Mouse (Mus musculus): Measurements from ENCODE around the gene Nkx2-5.

Gene Nkx2-5

DNA sequence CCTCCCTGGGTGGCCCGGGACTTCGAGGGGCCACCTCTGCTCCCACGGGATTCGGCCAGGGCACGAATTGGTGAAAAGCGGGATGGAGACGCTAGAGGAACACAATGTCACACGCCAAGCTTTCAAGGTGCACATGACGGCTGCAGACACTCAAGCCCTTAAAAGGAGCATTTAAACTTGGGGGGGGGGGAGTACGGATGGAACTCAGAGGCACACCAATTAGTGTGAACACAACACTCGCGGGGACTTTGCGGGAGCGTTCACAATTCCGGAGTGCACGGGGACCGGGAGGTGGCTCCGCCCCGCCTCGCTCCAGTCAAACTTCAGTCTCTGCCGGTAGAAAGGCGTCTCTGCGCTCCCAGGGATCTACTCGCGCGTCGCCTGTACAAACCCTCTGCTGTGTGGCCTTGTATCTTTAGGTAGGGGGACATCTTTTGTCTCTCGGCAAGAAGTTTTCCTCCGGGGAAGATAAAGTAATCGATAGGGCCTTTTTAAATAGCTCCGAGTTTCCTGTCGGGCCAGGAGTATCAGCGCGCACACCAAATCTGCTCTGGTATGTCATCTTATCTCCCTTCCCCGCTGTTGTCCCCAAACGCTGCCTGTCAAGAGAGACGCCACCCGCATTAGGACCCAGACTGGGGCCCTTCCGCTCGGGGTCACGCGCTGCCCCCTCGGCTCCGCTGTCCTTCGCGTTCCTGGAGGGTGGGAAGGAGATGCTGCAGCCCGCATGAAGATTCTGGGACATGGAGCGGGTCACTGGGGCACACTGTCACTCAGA is 5.7 kb upstream of the Nkx2-5 start:
- DNase-seq (ENCODE audit: low spot score in 2 of 2): no peak

DNA sequence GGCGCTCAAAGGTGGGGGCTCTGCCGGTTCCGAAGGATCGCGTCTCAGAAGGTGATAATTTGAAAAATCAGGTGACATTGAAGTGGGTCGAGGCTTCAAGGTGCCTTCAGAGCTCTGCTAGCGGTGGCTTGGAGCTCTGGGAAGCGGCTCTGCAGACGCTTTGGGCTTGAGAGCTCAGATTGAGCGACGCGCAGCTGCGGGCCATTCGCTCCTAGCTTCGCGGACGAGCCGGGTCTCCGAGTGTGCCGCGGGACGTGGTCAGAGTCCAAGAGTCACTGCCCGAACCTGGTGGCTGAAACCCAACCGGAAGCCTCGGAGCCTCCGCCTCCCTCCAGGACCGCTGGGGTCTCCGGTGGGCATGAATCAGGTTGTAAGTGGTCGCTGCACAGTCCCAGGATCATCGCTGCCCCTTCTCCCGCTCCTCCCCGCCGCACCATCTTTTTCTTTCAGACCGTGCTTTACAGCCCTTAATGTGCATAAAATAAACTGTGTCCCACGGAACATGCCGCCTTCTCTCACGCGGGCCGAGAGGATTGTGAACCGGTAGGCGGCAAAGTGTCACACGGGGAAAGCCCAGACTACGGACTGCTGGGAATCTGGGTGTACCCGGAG is 5.0 kb upstream of the Nkx2-5 start:
- DNase-seq (ENCODE audit: low spot score in 2 of 2): no peak

- DNase-seq (ENCODE audit: low spot score in 2 of 2): no peak
Measured at GRCm38 (mm10) chr17:26849106-26849745, 4.4 kb upstream of the Nkx2-5 start.

DNA sequence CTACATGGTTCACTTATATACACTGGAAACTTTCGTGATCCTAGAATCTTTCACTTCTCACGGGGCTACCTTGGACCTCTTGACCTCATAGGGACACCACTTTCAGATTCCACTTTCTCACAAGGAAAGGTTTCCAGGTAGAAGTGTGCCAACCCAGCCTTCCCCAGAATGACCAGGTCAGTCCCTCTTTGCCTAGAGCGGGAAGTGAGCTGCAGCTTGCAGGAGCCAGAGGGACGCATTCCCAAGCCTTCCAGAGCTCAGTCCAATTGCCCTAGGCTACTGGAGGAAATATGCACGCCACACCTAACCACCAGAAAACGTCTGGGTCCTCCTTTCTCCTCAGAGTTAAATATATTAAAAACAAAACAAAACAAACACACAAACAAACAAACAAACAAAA is 3.4 kb upstream of the Nkx2-5 start:
- DNase-seq (ENCODE audit: low spot score in 2 of 2): no peak

DNA sequence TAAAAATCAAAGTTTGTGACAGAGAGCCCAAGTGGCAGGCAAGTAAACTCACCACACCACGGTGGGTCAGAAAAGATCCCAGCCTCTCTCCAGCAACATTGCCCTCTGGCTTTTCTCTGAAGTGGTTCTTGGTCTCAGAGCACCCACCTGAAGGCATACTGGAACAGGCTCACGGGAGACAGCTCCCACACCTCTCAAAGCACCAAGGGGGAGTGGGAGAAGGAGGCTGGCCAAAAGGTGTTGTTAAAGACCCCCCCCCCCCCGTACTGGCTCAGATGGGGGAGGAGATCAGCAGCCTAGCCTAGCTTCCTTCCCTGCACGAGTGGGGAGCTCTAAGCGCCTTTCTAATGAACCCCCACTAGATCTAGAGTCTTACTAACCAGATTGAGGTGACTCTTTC is 3.0 kb upstream of the Nkx2-5 start:
- no peak for DNase-seq (ENCODE audit: low spot score in 2 of 2)

DNA sequence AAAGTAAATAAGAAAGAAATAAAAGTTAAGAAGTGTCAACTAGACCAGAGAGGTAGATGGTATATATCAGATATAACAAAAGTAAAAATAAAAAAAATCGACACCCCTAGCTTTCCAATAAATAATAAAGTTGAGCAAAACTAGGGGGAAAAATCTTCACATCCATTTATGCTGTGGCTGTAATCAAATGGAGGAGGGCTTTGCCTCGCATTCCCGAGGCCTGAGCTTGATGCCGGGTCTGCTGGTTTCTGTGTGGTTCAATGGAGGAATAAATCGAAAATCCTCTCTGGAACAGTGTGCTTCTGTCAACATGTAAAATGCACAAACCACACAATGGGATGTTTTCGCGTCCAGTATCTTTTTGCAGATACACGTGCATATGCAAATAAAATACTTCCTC is 1.6 kb upstream of the Nkx2-5 start:
- DNase-seq (ENCODE audit: low spot score in 2 of 2): no peak

- DNase-seq (ENCODE audit: low spot score in 2 of 2): no peak
Measured at GRCm38 (mm10) chr17:26845149-26846050, 591 bp upstream of the Nkx2-5 start.

GRCm38 (mm10) chr17:26844371-26844851 is 398 bp downstream of the Nkx2-5 start:
- no peak for DNase-seq (ENCODE audit: low spot score in 2 of 2)

DNA sequence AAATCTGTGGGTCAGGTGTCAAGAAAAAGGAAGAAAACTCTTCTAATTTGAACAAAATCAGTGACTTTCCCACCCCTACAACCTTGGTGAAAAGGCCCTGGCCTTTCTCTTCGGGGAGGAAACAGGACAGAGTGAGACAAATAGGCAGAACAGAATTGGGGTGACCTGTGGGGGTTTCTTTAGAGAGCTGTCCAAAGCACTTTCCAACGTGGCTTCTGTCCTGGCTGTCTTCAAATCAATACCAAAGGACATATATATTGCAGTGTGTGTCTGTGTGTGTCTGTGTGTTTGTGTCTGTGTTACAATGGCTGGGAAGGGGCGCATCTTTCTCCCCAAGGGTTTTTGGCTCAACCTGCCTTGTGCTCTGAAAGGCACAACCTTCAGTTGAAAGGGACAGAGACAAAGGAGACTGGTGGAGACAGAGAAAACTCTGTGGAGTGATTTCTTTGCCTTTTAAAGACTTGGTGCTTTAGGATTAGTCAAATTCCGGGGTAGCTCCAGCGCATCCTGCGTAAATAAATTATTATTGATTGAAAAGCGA is 1.0 kb downstream of the Nkx2-5 start:
- DNase-seq (ENCODE audit: low spot score in 2 of 2): no peak

- DNase-seq (ENCODE audit: low spot score in 2 of 2): no peak
Measured at GRCm38 (mm10) chr17:26843229-26843567, 1.6 kb downstream of the Nkx2-5 start.

- no peak for DNase-seq (ENCODE audit: low spot score in 2 of 2)
Measured at GRCm38 (mm10) chr17:26842431-26843228, 2.2 kb downstream of the Nkx2-5 start.

DNA sequence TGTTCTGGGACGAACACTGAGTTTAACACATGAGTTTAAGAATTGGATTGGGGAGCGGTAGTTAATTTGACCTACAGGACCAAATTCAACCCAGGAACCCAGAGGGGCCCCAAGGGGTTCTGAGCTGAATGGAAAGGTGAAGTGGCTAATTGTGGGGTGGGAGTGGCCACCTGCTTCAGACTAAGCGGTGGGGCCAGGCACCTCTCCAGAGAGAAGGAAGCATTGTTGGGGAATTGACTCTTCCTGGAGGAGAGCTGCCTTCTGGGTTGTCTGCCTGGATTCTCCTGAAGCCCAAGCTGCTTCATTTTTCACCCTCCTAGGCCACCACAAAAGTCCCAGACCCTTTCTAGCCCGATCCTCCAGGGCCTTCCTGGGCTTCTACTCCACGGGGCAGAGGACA is 2.8 kb downstream of the Nkx2-5 start:
- DNase-seq (ENCODE audit: low spot score in 2 of 2): no peak

DNA sequence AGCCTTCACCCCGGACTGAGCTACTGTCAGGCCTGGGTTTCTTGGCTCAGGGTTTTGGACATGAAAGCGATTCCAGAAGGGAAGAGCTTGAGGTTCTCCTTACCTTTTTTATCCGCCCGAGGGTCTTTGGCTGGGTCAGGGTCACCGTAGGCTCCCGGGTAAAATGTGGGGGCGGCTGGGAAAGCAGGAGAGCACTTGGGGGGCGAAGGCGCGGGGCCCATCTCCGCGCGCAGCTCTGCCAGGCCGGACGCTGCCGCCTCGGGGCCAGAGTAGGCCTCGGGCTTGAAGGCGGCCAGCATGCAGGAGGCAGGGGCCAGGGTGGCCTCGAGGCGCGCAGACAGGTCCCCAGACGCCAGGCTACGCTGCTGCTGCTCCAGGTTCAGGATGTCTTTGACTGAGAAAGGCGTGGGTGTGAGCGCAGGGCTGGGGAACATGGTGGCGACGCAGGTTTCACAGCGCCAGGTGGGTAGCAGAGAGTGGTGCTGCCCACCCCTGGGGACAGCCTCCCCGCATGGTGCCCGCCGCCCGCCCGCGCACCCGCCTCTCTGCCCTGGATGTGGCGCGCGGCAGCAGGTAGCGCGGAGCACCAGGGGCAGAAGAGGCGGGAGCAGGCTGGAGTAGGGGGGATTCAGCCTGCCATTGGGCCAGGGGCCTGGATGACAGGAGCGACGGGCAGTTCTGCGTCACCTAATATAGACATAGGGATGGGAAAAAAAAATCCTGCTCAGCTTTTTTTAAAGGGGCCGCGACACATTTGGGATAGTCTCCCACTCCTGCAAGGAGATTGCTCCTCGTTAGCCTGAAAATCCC is 3.7 kb downstream of the Nkx2-5 start:
- DNase-seq (ENCODE audit: low spot score in 2 of 2): no peak

DNA sequence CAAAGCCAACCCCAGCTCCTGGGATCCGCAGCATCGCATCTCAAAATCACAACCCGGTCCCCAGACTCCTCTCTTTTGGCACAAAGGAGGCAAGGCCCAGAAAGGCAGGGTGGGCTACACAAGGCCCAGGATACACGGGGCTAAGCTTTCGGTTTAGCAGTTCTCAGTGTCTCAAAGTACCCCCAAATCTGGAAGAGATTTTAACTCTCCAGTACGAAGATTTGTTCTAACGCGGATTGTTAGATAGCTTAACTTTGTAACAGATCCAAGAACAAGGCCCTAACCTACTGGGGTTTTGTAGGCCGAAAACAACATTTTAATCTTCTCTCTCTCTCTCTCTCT is 4.4 kb downstream of the Nkx2-5 start:
- no peak for DNase-seq (ENCODE audit: low spot score in 2 of 2)

DNA sequence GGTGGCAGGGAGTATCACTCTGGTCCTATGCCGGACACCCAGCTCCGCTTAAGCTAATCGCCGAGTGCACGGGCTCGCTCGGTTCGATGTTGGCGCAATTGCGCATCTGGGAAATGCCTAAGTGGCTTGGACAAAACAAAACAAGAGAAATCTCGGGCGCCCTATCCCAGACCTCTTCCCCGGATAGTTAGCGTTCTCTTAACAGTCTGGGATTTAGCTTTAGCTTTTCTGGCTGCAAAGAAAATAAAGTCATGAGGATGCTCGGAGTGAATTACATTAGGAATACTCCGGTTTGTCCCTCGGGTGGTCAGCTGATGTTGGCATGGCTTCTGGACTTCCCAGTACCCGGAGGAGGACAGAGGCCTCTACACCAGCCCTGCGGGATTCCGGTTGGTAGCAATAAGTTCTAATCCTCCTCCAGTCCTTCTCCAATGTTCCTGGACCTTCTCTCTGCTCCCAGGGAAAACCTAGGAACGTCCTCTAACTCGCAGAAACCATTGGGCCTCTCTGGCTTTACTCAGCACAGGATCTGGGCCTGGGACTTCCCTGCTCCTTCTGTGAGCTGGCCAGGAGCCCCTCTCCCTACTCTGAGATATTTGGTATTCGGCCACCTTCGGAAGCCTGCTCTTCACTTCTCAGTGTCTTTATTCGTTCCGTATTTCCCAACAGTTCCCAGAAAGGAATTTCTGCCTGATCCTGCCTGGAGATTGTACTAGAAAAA is 4.9 kb downstream of the Nkx2-5 start:
- DNase-seq (ENCODE audit: low spot score in 2 of 2): no peak

GRCm38 (mm10) chr17:26838911-26839717 is 5.7 kb downstream of the Nkx2-5 start:
- DNase-seq (ENCODE audit: low spot score in 2 of 2): no peak

- no peak for DNase-seq (ENCODE audit: low spot score in 2 of 2)
Measured at GRCm38 (mm10) chr17:26838191-26838910, 6.5 kb downstream of the Nkx2-5 start.

DNA sequence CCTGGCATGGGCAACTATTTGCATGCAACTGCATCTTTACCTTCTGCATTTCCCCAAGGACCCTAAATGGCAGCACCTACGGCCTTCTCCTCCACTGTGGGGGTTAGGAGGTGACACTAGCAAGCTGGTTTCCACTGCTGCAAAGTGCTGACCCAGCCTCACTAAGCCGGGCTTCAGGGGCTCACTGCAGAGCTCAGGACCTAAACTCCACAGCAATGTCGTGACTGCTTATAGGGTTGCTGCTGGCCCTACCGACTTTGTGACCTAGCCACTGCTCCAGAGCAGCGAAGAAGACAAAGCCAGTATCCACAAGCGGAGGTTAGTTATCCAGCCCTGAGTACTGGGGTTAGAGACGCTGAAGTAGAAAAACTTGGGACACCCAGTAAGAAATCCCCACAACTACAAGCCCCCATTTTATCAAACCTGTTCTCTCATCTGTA is 7.2 kb downstream of the Nkx2-5 start:
- no peak for DNase-seq (ENCODE audit: low spot score in 2 of 2)
